Mouse (Mus musculus) midbrain, embryonic 14.5 days (tissue): ENCODE data around the gene Sppl2b. TPM values are rescaled to one million over a fixed set of nuclear protein-coding genes. Genes with fewer than 3 reads are reported as not detected.

Experiments
- ATAC-seq: fragments of 200-750 bp; cut with Nextera tagmentation; 2 replicates; pipeline ENCODE4 v1.8.0; 2017; ENCODE audit warnings: moderate number of reproducible peaks, moderate library complexity; ENCODE audit not compliant: low FRiP score, low TSS enrichment
- DNase-seq: peaks from one replicate; pipeline ENCODE4 v3.0.0-alpha.2; 2015
- H3K27ac ChIP-seq: fragments of 300-500 bp; sonication (generic); replicated peaks from 2 replicates; pipeline ENCODE4 v1.5.1; 2014; ENCODE audit warnings: mild to moderate bottlenecking, low read depth, low read length, moderate library complexity
- H3K27me3 ChIP-seq: fragments of 300-500 bp; sonication (generic); 2 replicates; pipeline ENCODE4 v1.6.1; 2014; ENCODE audit warnings: low read length, control low read depth, mixed read lengths; ENCODE audit not compliant: control insufficient read depth, insufficient read depth
- H3K36me3 ChIP-seq: fragments of 300-500 bp; sonication (generic); 2 replicates; pipeline ENCODE4 v1.6.1; 2014; ENCODE audit warnings: low read length, control low read depth; ENCODE audit not compliant: control insufficient read depth, insufficient read depth
- H3K4me1 ChIP-seq: fragments of 300-500 bp; sonication (generic); 2 replicates; pipeline ENCODE4 v1.6.1; 2014; ENCODE audit warnings: mild to moderate bottlenecking, antibody characterized with exemption, low read length, control low read depth; ENCODE audit not compliant: control insufficient read depth, insufficient read depth
- H3K4me2 ChIP-seq: fragments of 300-500 bp; sonication (generic); 2 replicates; pipeline ENCODE4 v1.6.1; 2014; ENCODE audit warnings: mild to moderate bottlenecking, low read length, moderate library complexity
- H3K4me3 ChIP-seq: fragments of 300-500 bp; sonication (generic); replicated peaks from 2 replicates; pipeline ENCODE4 v1.5.1; 2014; ENCODE audit warnings: low read depth, low read length
- H3K9ac ChIP-seq: fragments of 300-500 bp; sonication (generic); replicated peaks from 2 replicates; pipeline ENCODE4 v1.6.1; 2014; ENCODE audit warnings: mild to moderate bottlenecking, low read length, moderate library complexity
- H3K9me3 ChIP-seq: fragments of 300-500 bp; sonication (generic); 2 replicates; pipeline ENCODE4 v1.6.1; 2016; ENCODE audit warnings: low read length, control low read depth, mixed read lengths; ENCODE audit not compliant: control insufficient read depth
- WGBS: fragments of 180-500 bp; shearing (Covaris S2); extraction: QIAGEN DNeasy Blood & Tissue Kit; methylation state at CpG from one replicate; pipeline ENCODE4 v1.1.7; 2014; 5-methylcytosine and 5-hydroxymethylcytosine counted together
- microRNA counts: library from miRNA; unstranded; fragments of <30 nt; microRNA quantifications from one replicate; lab custom pipeline; 2016
- microRNA-seq: library from miRNA; unstranded; fragments of <30 nt; microRNA quantifications from one replicate; pipeline ENCODE4, GENCODE M21; 2016
- polyA plus RNA-seq: library from polyadenylated mRNA; unstranded; fragments of >200 nt; fragmentation: Nextera tagmentation; extraction: Ambion mirVana; gene quantifications from 2 replicates; pipeline ENCODE4 v1.2.1, GENCODE M21; 2014

Sppl2b gene
- polyA plus RNA-seq, 1 experiment from 2014 or later, result 60.5 TPM

- peaks cover 14% of the 10 kb centered on the region; the same call in 1 of the 2 replicates for H3K4me1 ChIP-seq
- no peak overlapping the region for H3K4me3 ChIP-seq
- H3K36me3 ChIP-seq, result peaks cover 55% of the 10 kb centered on the region
- no peaks in the 10 kb centered on the region for H3K27me3 ChIP-seq
- no peak overlapping the region for H3K27ac ChIP-seq
- H3K4me2 ChIP-seq, result no peak overlapping the region
- ATAC-seq (no peak), DNase-seq (no peak)
- WGBS, result 96% methylated on average over 5 of the region's 5 CpGs
- H3K9me3 ChIP-seq, result no peaks in the 10 kb centered on the region
- H3K9ac ChIP-seq, result no peak overlapping the region
Measured at GRCm38 (mm10) chr10:80914253-80914656, 59.2 kb downstream of the Sppl2b start.

GRCm38 (mm10) chr10:80915260-80915659, 60.2 kb downstream of the Sppl2b start:
- H3K9ac ChIP-seq, result no peak overlapping the region
- no peak for DNase-seq
- no peak for ATAC-seq
- H3K4me1 ChIP-seq, result peaks cover 14% of the 10 kb centered on the region; the same call in 1 of the 2 replicates
- no peaks in the 10 kb centered on the region for H3K9me3 ChIP-seq
- no peak overlapping the region for H3K4me2 ChIP-seq
- H3K4me3 ChIP-seq, result no peak overlapping the region
- 87% methylated on average over 2 of the region's 2 CpGs for WGBS
- H3K27me3 ChIP-seq, result no peaks in the 10 kb centered on the region
- H3K27ac ChIP-seq, result no peak overlapping the region
- H3K36me3 ChIP-seq, result peaks cover 45% of the 10 kb centered on the region

- DNase-seq, result no peak
- ATAC-seq, result no peak
- Histone ChIP-seq H3K9me3 (no peaks in the 10 kb centered on the region), H3K4me3 (no peak overlapping the region), H3K9ac (no peak overlapping the region), H3K4me2 (no peak overlapping the region), H3K36me3 (peaks cover 42% of the 10 kb centered on the region), H3K4me1 (peaks cover 14% of the 10 kb centered on the region; the same call in 1 of the 2 replicates), H3K27me3 (no peaks in the 10 kb centered on the region), H3K27ac (no peak overlapping the region)
- WGBS, result 92% methylated on average over 4 of the region's 4 CpGs
Measured at GRCm38 (mm10) chr10:80915736-80916135, 60.7 kb downstream of the Sppl2b start.

GRCm38 (mm10) chr10:80917336-80917778, 62.3 kb downstream of the Sppl2b start:
- H3K4me1 ChIP-seq, result peaks cover 17% of the 10 kb centered on the region; the same call in 1 of the 2 replicates
- peaks cover 27% of the 10 kb centered on the region for H3K36me3 ChIP-seq
- H3K4me3 ChIP-seq, result peak overlapping the region; percentile 81
- H3K9ac ChIP-seq, result peak overlapping the region; percentile 81
- no peaks in the 10 kb centered on the region for H3K9me3 ChIP-seq
- 3% methylated on average over 15 of the region's 15 CpGs for WGBS
- peak; percentile 15; the same call in 1 of the 2 replicates for ATAC-seq
- H3K27ac ChIP-seq, result peak overlapping the region; percentile 74
- peak overlapping the region; percentile 96 for H3K4me2 ChIP-seq
- 0 out of 2 replicates have a peak, but pooled peaks cover 4% of the 10 kb centered on the region for H3K27me3 ChIP-seq
- peak; percentile 27 for DNase-seq

GRCm38 (mm10) chr10:80917779-80918434, 62.8 kb downstream of the Sppl2b start, which contains the start of gene Lmnb2:
TSS of gene Lmnb2 (minus strand) at chr10:80918245.
- Histone ChIP-seq H3K27ac (peak within 1 kb of the TSS; percentile 74), H3K4me1 (peaks cover 17% of the 10 kb centered on the region; the same call in 1 of the 2 replicates), H3K4me3 (peak within 1 kb of the TSS; percentile 81), H3K27me3 (0 out of 2 replicates have a peak, but pooled peaks cover 4% of the 10 kb centered on the region), H3K9me3 (no peaks in the 10 kb centered on the region), H3K9ac (peak within 1 kb of the TSS; percentile 81), H3K36me3 (peaks cover 23% of the 10 kb centered on the region), H3K4me2 (peak within 1 kb of the TSS; percentile 96)
- WGBS, result under 1% methylated on average over 61 of the region's 61 CpGs
- DNase-seq, result peak; percentile 94
- ATAC-seq, result peak; percentile 78

MicroRNAs within 50 kb of the gene (microRNA counts, 519-probe panel; counts per million panel counts)
- microRNA mmu-miR-1982 (lab: Ali Mortazavi, UCI), result not detected

Small RNAs within 50 kb of the gene (microRNA-seq; reads per million reads assigned to microRNA genes)
- gene Mir1982, result 5.6 reads per million, percentile 28 among the genes with 10 or more reads in this experiment

Other genes with a start within 250 kb of the Sppl2b start
- gene Gm49322, start 249.3 kb upstream of the Sppl2b start, polyA plus RNA-seq, result 2.5 and 2.6 TPM in 2 replicates
- 74.1 and 98.5 TPM in 2 replicates for gene Csnk1g2, start 232.4 kb upstream of the Sppl2b start, polyA plus RNA-seq
- gene Btbd2, start 198.2 kb upstream of the Sppl2b start, polyA plus RNA-seq, result 80.1 and 88.8 TPM in 2 replicates
- gene Mknk2, start 177.2 kb upstream of the Sppl2b start, polyA plus RNA-seq, result 46.7 and 54.2 TPM in 2 replicates
- gene Mob3a, start 153.3 kb upstream of the Sppl2b start, polyA plus RNA-seq, result 45.2 and 47.3 TPM in 2 replicates
- gene Izumo4, start 153.1 kb upstream of the Sppl2b start, polyA plus RNA-seq, result 22.4 and 25.1 TPM in 2 replicates
- 106 and 116 TPM in 2 replicates for gene Ap3d1, start 113.0 kb upstream of the Sppl2b start, polyA plus RNA-seq
- gene Dot1l, start 100.1 kb upstream of the Sppl2b start, polyA plus RNA-seq, result 23.4 and 27.9 TPM in 2 replicates
- gene Sf3a2, start 57.1 kb upstream of the Sppl2b start, polyA plus RNA-seq, result 57.2 and 75.1 TPM in 2 replicates
- gene Plekhj1, start 56.6 kb upstream of the Sppl2b start, polyA plus RNA-seq, result 107 and 116 TPM in 2 replicates
- 0.12 TPM in 1 of 2 replicates, not detected in the other for gene Amh, start 50.0 kb upstream of the Sppl2b start, polyA plus RNA-seq
- 0.23 and 0.30 TPM in 2 replicates for gene Jsrp1, start 41.8 kb upstream of the Sppl2b start, polyA plus RNA-seq
- gene Oaz1, start 28.6 kb upstream of the Sppl2b start, polyA plus RNA-seq, result 1,218 and 1,334 TPM in 2 replicates
- gene Lingo3, start 11.2 kb upstream of the Sppl2b start, polyA plus RNA-seq, result 6.2 and 7.3 TPM in 2 replicates
- 256 and 328 TPM in 2 replicates for gene Lsm7, start 66 bp upstream of the Sppl2b start, polyA plus RNA-seq
- gene Tmprss9, start 16.6 kb downstream of the Sppl2b start, polyA plus RNA-seq, result 0.26 TPM in 1 of 2 replicates, not detected in the other
- gene Timm13, start 45.7 kb downstream of the Sppl2b start, polyA plus RNA-seq, result 331 and 393 TPM in 2 replicates
- 13.9 and 20.0 TPM in 2 replicates for gene Lmnb2, start 63.0 kb downstream of the Sppl2b start, polyA plus RNA-seq
- 4.3 and 8.0 TPM in 2 replicates for gene Gadd45b, start 74.8 kb downstream of the Sppl2b start, polyA plus RNA-seq
- 11.5 and 11.6 TPM in 2 replicates for gene Gng7, start 159.7 kb downstream of the Sppl2b start, polyA plus RNA-seq
- 24.0 and 55.4 TPM in 2 replicates for gene Diras1, start 170.4 kb downstream of the Sppl2b start, polyA plus RNA-seq
- 32.4 and 34.9 TPM in 2 replicates for gene Slc39a3, start 182.2 kb downstream of the Sppl2b start, polyA plus RNA-seq
- 259 and 292 TPM in 2 replicates for gene Sgta, start 204.9 kb downstream of the Sppl2b start, polyA plus RNA-seq
- 31.2 and 38.2 TPM in 2 replicates for gene Thop1, start 214.8 kb downstream of the Sppl2b start, polyA plus RNA-seq
- 0.09 and 0.31 TPM in 2 replicates for gene Creb3l3, start 243.6 kb downstream of the Sppl2b start, polyA plus RNA-seq